Mouse (Mus musculus): ENCODE measurements around the gene Zbtb46.

DNA sequence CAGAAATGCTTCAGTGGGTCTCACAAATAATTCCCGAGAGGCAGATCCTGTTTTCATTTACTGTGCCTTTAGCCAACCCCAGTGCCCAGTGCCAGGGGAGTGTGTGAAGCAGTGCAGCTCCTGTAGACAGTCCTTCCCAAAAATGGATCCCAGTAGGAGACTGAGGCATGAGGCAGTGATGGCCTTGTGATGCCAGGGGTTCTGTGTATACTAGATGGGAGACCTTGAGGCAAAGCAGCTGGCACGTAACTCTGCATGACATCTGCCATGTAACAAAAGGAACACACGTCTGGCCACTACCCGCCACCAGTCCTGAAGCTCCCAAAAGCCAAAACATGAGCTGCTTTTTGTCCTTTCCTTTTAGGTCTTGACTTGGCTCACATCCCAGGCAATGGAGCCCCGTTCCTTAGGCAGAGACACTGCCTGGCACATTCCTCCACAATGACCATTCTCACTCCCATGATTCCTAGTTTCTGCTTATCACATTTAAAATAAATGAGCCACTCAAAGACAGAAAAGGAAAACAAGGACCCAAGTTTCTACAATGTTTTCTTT, 61.9 kb downstream of the Zbtb46 start:
- TF ChIP-seq CTCF (conservative IDR thresholded peaks at IDR 0.05; ENCODE audit: low read length) (no peak), POU5F1 (IDR thresholded peaks at IDR 0.05; ENCODE audit: borderline replicate concordance, low read length) (no peak)

Measured in E14TG2a.4 (cell line).